Mouse (Mus musculus): ENCODE results near the gene Gimap8.
"Not testable (repeated sequence)": the region's sequence is repeated elsewhere in the genome, so short reads cannot be mapped to it uniquely, and the experiment has no call there.

Gene Gimap8

DNA sequence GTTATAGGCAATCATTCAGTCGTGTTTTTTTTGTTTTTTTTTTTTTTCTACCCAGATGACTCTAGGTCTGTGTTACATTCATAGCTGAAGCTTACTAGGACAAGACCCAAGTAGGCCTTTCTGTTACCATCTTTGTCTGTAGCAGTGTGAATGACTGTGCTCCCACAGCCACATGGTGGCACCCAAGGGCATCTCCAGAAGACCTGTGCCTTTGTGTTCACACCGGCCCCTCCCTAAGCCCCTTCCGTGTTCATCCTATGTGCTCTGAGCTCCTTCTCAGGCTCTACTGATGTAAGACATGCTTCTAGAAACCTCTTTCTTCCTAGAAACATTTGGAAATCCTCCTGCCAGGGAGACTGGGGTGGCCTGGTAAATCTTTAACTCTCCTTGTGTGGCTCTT, at the start of gene Gimap8:
Gene Gimap8 (plus strand): TSS at position 240 of the 400 bp plus-strand sequence.
- DNase-seq (ENCODE audit: low read depth, low spot score), result no peak

DNA sequence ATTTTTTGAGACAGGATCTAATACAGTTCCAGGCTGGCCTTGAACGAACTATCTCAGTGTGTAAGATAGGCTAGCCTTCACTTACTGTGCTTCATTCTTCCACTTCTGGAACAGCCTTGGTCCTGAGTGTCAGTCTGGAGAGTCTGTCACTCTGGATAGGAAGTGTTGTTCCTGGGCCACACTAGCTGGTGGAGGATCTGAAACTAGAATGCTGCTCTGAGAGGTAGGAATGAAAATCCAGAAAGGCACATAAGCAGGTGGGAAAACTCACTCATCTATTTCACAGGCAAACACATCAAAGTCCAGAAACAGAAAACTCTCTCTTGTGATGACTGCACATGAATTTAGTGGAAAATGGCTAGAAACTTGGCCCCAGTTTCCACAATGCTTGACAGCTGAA, 46.4 kb upstream of the Gimap8 start:
- no peak for DNase-seq (ENCODE audit: low read depth, low spot score)

DNA sequence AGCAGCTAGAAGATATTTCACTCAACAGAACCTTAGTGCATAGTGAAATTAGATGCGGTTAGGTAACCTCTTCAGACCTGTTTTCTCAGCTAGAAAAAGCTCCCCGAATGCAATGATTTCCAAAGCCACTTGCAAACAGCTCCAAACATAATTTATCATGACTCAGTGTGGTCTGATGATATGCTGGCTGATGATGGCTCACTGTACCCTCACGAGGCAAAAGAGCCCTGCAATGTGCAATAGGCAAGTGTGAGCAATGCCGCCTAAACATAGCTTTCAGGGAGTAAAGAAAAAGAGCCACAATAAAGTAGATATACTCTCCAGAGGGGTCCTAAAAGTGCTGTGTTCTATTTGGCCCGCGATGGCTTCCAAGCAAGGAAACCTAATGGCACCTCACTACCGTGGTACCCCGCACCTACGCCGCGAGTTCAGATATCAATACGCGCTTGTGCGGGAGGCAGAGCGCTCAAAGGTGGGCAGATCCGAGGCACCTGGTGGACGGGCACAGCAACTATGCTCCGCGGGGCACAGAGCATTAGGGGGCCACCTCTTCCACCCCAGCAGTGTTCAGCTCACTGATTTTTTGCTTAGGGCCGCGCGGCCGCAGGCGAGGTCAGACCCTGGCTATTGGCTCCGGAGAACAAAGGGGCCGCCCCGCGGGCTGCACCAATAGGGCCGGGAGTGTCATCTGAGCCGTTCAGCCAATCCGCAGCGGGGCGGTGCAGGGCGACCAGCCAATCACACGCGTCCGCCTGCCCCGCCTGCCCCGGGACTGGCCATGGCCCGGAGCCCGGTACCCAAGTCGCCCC, 45.6 kb upstream of the Gimap8 start, which contains the start of gene Zfp775:
Gene Zfp775 (plus strand): TSS at position 793 of the 809 bp plus-strand sequence.
- peak; percentile 80 for DNase-seq (ENCODE audit: low read depth, low spot score)

DNA sequence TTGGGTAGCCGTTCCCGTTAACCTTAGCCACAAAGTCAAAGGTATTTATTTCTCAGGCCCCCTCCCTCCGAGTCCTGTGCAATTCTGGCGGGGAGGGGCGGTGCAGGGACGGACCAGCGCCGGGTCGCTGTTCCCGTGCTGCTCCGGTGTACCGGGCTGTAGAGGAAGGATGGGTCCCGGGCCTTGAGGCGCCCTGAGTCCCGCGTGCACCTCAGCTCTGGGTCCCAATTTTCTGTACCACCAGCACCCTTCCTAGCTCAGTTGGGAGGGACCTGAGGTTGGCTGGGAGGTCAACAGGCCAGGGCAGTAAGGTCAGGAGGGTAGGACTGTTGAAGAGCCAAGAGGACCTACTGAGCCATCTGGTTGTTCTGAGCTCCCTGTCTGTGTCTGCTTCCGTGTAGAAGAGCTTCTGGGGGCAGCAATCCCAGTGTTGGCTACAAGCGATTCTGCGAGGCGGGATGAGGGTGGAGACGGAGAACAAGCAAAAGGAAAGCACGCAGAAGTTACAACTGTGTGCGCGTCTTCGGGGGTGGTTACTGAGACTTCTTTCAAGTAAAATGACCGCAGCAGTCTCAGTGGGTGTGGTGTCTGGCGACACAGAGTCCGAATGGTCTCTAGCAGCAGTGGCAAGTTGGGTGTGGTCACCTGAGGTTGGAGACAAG, 44.8 kb upstream of the Gimap8 start:
- no peak for DNase-seq (ENCODE audit: low read depth, low spot score)

DNA sequence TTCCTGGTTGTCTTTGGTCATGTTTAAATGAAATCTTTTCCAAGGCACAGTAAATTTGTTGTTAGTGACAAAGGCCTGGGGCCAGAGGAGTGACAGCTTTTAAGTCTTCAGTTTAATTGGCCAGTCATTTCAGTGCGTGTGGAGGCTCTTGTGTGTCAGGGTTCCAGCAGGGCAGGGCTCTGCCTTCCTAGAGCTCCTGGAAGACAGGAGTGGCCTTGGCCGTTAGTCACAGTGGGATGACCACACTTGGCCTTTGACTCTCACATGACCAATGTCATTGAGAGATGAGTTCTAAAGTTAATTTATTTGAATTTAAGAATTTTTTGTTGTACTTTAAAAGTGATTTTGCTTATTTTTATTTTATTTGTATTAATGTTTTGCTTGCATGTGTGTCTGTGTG, 38.9 kb upstream of the Gimap8 start:
- DNase-seq (ENCODE audit: low read depth, low spot score), result no peak

DNA sequence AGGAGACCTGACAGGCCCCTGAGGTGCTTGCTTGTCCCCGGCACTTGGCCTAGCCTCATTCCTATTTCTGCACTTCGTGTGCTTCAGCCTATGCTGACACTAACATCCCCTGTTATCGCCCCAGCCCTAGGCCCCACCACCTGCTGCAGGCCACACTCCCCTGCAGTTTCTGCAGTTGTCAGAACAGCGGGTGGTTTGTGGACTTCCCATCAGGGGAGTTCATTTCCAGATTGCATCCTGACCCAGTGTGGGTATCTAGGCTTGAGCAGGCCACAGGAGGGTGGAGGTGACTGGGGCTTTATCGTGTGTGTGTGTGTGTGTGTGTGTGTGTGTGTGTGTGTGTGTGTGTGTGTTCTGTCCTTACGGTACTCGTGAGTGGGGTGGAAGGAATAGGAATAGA, 37.5 kb upstream of the Gimap8 start:
- DNase-seq (ENCODE audit: low read depth, low spot score), result no peak

DNA sequence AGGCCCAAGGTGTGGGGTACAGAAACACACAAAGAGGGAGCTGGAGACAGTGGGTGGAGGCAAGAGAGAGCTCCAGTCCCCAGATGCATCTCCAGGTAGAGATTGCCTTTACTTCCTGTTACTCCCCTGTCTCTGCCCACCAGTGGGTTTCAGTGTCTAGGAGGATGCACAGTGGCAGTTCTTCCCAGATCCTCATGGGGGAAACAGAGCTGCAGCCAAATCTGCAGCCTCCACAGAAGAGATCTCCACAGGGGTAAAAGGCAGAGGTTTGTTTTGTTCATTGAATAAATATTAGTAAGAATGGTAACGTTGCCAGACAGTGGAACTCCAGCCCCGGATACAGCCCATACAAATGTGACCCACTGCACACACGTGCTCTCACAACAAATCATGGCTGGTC, 36.4 kb upstream of the Gimap8 start:
- DNase-seq (ENCODE audit: low read depth, low spot score), result no peak

DNA sequence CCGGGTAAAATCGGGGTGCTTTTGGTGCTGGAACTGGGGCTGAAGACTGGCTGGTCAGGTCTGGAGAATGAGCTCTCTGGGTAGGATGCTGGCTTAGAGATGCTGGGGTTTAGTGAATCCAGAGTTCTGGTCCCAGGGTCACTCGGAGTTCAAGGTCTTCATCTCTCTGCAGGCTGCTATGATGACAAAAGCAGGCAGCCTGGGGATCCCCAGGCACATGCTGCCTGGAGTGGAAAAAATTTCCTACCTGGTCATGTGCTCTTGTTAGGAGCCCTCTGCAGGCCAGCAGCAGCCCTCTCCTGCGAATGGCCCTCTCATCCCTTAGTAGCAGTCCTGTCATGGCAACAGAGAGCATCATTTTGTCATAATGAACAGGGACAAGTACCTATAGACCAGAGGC, 33.6 kb upstream of the Gimap8 start:
- no peak for DNase-seq (ENCODE audit: low read depth, low spot score)

DNA sequence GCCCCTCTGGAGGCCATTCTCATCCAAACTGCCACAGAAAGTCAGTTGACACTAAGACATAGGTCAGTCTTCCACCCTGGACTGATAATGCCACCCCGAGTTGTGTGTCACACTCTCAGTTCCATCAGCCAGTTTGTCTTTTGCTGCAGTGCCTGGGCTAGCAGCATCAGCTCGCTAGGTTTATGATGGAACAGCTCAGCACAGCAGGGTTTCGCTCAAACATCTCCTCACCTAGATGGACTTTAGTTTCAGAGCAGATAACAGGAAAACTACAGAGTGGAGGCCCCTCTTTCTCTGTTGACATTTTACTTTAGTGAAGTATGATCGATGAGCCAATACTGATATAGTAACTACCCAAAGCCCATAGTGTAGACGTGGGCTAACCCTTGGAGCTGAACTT, 32.3 kb upstream of the Gimap8 start:
- DNase-seq (ENCODE audit: low read depth, low spot score), result no peak

DNA sequence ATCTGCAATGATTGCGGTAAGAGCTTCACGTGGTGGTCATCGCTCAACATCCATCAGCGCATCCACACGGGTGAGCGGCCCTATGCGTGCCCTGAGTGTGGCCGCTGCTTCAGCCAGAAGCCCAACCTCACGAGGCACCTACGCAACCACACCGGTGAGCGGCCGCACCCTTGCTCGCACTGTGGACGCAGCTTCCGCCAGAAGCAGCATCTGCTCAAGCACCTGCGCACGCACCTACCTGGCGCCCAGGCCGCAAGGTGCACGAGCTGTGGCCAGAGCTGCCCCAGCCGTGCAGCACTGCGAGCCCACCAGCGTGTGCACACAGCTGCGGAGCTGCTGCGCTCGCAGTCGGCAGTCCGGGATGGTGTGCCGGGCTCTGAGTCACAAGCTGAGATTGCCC, 27.0 kb upstream of the Gimap8 start:
- no peak for DNase-seq (ENCODE audit: low read depth, low spot score)

DNA sequence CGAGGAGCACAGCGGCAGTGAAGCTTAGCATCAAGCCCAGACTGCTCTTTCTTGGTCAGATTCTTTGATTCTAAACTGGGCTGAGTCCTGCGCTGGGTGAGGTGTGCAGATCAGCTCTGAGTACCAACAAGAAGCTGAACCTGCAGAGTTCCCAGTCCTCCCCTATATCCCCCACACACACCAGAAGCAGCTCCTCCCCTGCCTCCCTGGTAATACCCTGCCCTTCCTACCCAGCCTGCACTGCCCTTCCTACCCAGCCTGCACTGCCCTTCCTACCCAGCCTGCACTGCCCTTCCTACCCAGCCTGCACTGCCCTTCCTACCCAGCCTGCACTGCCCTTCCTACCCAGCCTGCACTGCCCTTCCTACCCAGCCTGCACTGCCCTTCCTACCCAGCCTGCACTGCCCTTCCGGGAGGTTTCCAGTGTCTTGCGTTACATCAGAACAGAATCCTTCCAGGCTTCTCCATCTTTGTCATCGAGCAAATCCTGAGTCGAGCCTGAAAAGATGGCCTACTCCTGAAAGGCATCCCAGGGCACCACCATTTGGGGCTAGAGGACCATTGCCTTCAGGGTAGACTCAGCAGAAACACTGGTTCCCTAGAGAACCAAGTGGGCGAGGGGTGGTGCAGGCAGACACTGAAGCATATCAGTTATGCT, 24.7 kb upstream of the Gimap8 start:
- not testable (repeated sequence) for DNase-seq (ENCODE audit: low read depth, low spot score)

DNA sequence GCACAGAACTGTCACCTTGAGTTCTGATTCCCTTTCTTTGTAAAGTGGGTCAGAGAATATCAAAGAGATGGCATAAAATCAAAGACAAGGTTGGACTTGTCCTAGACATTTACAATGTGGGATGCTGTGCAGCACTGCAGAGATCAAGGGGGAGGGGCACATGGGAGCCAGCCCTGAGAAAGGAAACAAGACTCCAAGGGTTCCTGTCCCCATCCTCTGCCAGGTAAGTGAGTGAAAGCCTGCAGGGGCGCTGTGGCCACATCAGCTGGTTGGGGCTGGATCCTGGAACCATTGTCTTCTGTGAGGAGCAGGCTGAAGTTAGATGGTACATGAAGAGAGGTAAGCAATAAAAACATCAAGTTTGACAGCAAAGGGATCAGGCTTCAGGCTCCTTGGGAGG, 23.6 kb upstream of the Gimap8 start:
- DNase-seq (ENCODE audit: low read depth, low spot score), result no peak

DNA sequence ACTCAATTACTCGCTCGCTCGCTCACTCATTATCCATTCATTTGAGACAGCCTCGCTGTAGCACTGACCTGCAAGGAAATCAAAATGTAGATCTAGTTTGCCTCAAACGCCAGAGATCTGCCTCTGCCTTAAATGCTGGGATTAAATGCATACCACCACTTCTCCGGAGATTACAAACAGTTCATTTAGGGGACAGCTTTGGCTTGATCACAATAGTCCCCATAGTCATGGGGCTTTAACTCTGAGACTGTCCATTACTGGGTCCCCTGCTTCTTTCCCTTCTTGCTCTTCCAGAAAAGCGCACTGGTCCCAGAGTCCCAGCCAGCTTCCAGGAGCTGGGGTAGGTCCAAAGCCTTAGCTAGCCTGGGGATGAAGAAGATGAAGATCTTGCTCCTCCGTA, 20.6 kb upstream of the Gimap8 start, which contains the start of gene AI854703:
Gene AI854703 (plus strand): TSS at position 301 of the 400 bp plus-strand sequence.
- no peak for DNase-seq (ENCODE audit: low read depth, low spot score)

DNA sequence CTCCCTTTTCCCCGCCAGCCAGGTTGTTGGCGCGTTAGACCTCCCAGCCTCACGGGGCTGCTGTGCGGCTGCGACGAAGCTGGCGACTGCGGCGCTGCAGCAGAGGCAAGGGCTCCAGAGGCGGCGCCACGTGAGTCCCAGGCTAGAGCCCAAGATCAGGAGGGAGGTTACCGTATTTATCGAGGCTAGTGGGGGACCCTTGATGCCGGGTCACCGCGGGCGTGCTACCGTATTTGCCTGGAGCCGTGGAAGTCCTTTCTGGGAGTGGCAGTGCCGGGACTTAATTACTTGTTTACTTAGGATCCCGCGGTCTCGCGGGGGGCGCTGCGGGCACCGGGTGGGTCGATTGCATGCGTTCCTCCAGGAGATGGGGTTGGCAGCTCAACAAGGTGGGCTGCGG, 20.1 kb upstream of the Gimap8 start:
- DNase-seq (ENCODE audit: low read depth, low spot score), result no peak

DNA sequence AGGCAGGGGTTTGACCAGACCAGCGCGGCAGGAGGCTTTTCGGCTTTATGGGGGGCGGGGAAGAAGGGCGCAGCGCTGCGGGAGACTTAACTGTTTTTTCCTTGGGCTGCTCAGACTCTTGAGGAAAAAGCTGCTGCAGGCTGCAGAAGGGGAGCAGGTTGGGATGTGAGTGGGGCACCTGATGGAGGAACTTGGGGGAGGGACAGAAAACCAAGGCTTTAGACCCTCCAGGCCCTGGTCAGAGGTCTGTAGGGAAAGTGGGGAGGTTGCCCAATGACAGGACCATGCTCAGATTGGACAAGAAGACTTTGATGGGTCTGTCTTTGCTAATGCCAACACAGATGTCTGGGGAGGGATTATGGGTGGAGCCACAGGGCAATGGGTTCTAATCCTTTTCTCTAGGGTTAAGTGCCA, 19.5 kb upstream of the Gimap8 start:
- DNase-seq (ENCODE audit: low read depth, low spot score), result no peak

DNA sequence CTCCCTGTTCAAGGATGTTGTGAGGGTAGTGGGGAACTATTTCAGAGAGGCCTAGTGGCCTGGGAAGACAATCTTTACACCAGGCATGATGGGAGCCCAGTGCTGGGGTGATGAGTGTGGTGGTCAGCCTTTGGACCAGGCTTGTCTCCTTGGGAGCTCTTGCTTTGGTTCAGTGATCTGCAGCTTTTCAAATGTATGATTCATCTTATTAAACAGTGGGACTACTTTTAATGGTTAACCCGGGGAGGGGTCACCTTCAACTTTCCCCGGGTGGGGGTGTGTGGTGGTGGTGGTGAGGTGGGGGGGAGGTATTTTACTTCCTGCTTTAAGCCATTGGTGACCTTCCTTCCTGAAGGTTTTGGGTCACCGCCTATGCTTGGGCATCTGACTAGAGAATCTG, 18.7 kb upstream of the Gimap8 start:
- DNase-seq (ENCODE audit: low read depth, low spot score), result no peak

DNA sequence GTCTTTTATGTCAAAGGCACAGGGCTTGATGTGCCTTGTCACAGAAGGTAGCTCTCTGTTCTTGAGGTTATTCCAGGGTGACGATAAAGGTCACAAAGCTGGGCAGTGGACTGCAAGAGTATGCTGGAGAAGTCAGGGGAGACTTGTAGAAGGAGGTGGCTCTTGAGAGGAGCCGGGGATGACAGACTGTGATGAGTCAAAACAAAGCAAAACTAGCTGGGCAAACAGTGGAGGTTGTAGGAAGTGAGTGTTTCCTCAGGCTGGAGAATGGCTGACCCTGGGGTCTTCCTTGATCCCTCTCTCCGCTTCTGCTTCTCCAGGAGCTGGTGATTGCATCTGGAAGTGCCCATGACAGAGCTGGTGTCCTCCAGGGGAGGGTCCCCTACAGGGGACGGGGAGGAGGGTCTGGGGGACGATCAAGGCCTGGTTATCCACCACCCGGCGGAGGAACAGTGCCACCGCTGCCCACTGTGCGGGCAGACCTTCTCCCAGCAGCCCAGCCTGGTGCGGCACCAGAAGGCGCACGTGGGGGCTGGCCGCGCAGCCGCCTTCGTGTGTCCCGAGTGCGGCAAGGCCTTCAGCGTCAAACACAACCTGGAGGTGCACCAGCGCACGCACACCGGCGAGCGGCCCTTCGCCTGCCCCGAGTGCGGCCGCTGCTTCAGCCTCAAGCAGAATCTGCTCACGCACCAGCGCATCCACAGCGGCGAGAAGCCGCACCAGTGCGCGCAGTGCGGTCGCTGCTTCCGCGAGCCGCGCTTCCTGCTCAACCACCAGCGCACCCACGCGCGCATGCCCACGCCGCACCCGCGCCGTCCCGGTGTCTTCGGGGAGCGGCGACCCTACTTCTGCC, 18.0 kb upstream of the Gimap8 start:
- DNase-seq (ENCODE audit: low read depth, low spot score), result no peak

DNA sequence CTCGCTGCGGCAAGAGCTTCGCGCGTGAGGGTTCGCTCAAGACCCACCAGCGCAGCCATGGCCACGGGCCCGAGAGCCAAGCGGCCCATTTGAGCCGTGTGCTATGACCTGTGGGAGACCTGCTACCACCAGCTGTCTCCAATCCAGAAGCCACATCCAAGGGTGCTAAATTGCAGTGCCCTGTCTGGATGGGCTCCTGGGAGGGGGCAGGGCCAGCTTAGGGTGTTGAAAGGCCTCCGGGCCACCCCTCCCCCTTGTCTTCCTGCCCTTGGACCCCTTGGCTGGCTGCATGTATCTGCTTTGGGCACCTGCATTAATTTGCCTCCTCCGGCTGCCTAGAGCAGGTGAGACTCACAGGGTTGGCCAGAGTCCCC, 17.4 kb upstream of the Gimap8 start:
- DNase-seq (ENCODE audit: low read depth, low spot score), result no peak

DNA sequence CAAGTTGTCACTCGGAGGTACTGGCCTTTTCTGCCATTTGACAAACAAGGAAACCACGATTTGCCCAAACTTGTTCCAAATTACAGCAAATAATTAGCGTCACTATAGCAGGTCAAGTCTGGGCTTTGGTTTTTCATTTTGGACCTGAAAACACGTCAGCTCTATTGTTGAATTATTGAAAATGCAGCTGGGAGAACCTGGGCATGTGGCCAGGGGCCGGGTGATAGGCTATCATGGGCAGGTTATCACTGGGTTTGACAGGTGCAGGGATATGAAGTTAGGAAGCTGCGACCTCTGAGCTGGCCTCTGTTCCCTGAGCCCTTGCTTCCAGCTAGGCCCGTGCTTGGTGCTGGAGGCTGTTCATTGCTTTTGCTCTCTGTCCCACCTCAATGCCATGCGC, 16.2 kb upstream of the Gimap8 start:
- no peak for DNase-seq (ENCODE audit: low read depth, low spot score)

DNA sequence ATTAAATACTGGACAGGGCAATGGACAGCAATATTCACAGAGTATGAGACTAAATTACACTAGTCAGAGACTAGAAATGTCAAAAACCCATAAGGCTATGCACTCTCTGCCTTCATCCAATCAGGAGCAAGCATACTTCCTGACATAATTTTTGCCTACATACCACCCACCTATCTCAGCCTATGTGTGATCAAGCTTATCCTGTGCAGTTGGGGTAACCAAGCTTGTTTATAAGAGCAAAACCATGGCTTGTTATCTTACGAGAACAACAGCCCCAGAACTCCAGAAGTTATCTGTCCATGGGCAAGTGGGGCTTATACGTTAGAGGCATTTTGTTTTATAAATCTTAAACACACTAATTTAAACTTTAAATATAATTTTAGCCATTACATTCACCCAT, 11.9 kb upstream of the Gimap8 start:
- DNase-seq (ENCODE audit: low read depth, low spot score), result no peak

DNA sequence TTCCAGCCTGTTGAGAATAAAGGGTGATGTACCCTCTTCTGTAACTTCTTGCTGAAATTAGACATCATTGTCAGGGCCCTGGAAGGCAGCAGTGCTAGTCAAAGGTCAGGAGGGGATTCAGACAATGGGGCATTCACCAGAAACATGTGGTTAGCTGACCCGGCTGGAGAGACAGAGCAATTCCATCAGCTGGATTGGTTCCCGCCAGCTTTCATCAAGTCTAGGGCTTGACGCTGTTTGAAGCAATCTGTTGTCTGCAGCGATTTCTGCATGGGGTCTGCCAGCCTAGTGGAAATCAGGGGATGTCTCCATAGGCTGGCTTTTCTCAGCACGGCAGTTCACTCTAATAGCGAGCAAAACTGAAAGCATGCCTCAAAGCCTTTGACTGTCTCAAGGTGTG, 10.5 kb upstream of the Gimap8 start:
- DNase-seq (ENCODE audit: low read depth, low spot score), result no peak
